Mouse (Mus musculus): ENCODE results near the gene Rnf157. TPM values are rescaled to one million over a fixed set of nuclear protein-coding genes. Genes with fewer than 3 reads are reported as not detected.

Rnf157 gene
- 10 to 100 TPM in 1 of 2 experiments, 1 to 10 TPM in 1; 6.2 to 11.8 TPM for polyA plus RNA-seq (2017; shearing (Covaris generic))

GRCm38 (mm10) chr11:116412904-116413630, at the start of gene Rnf157:
Gene Rnf157 (minus strand): TSS chr11:116413032.

DNA sequence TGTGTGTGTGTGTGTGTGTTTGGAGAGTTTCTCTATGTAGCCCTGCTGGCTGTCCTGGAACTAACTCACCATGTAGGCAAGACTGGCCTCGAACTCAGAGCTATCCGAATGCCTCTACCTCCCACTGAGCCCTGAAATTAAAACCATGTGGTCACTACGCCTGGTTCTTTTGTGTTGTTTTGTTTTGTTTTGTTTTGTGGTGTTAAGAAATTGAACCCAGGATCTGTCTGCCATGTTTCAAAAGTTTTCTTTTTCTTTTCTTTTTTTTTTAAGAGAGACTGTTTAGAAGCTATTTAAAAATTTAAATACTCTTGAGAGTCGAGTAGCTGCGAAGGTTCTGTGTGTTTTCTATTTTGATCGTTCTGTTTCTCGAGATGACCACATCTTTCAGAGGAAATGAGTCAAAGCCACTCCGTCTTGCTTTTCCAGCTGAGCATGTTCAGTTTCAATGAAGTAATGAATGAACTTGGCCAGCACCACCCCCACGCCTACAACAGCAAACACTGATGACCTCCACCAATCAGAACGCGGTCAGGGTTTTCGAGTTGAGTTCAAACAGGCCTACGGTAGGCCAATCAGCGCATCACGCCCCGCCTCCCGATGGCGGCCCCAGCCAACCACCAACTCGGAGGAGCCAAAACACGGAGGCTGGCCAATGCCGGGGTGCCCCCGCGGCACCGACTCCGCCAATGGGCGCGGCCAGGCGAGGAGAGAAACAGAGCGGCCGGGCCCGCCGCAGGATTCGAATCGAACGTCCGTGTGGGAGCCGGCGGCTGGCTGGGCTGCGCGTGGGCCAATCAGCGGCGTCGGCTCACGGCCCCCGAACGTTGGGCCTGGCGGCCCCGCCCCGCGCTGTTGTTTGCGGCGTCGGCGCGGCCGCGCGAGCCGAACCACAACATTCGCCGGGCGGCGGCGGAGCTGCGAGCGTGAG, 20.8 kb upstream of the Rnf157 start, which contains the start of gene Ubald2:
Ubald2 (plus strand) TSS at position 739 of the 931 bp plus-strand sequence.

GRCm38 (mm10) chr11:116335244-116336036, 77.4 kb downstream of the Rnf157 start, which contains the start of gene Foxj1:
Gene Foxj1 (minus strand): TSS chr11:116335399.

DNA sequence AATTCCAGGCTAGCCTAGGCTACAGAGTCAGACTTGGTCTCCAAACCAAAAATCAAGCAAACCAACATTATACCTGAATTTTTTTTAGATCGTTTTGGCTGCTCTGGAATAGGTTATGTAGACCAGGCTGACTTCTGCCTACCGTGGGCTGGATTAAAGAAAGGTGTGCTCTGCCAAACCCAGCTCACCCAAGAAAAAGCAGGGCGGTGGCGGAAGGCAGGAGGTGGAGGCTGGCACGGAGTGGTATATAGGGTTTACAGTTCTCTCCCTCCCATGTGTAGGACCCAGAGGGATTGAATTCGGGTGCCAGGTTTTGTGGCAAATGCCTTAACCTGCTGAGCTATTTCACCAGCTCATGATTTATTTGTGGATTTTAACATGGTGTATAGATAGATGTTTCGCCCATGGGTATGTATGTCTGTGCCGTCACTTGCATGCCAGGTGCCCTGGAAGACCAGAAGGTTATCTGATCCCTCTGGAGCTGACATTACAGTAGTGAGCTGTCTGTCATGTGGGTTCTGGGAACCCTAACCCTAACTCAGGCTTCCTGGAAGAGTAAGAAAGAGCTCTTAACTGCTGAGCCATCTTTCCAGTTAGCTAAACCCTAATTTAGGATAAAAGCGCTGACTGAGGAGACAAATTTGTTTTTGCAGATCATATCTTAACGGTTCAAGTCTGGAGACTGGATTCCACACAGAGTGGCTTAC, 105.7 kb downstream of the Rnf157 start, which contains the start of gene Exoc7:
Exoc7 (minus strand) TSS at position 215 of the 707 bp plus-strand sequence.

Other genes with a start within 250 kb of the Rnf157 start
- 1 to 10 TPM; 4.9 to 6.5 TPM for gene Fbf1, start 244.9 kb downstream of the Rnf157 start, polyA plus RNA-seq (2017; shearing (Covaris generic))
- gene Ten1, start 214.2 kb downstream of the Rnf157 start, polyA plus RNA-seq (2017; shearing (Covaris generic)) = 100 to 1,000 TPM in 1 of 2 experiments, 10 to 100 TPM in 1; 78.5 to 101 TPM
- gene Acox1, start 214.0 kb downstream of the Rnf157 start, polyA plus RNA-seq (2017; shearing (Covaris generic)) = 10 to 100 TPM; 16.2 to 18.9 TPM
- under 1 TPM; 0.14 to 0.29 TPM for gene Evpl, start 175.0 kb downstream of the Rnf157 start, polyA plus RNA-seq (2017; shearing (Covaris generic))
- gene Srp68, start 138.8 kb downstream of the Rnf157 start, polyA plus RNA-seq (2017; shearing (Covaris generic)) = 10 to 100 TPM; 55.6 to 64.4 TPM
- under 1 TPM in 1 of 2 experiments, not detected in 1; 0.17 TPM for gene Galr2, start 132.1 kb downstream of the Rnf157 start, polyA plus RNA-seq (2017; shearing (Covaris generic))
- 10 to 100 TPM; 64.5 to 88.0 TPM for gene Exoc7, start 105.8 kb downstream of the Rnf157 start, polyA plus RNA-seq (2017; shearing (Covaris generic))
- not detected for gene Foxj1, start 77.6 kb downstream of the Rnf157 start, polyA plus RNA-seq (2017; shearing (Covaris generic))
- gene Ubald2, start 21.1 kb upstream of the Rnf157 start, polyA plus RNA-seq (2017; shearing (Covaris generic)) = 100 to 1,000 TPM in 1 of 2 experiments, 10 to 100 TPM in 1; 79.9 to 109 TPM
- not detected for gene Qrich2, start 53.2 kb upstream of the Rnf157 start, polyA plus RNA-seq (2017; shearing (Covaris generic))
- 100 to 1,000 TPM; 112 to 118 TPM for gene Prpsap1, start 81.2 kb upstream of the Rnf157 start, polyA plus RNA-seq (2017; shearing (Covaris generic))
- gene Sphk1, start 117.9 kb upstream of the Rnf157 start, polyA plus RNA-seq (2017; shearing (Covaris generic)) = under 1 TPM; 0.32 to 0.64 TPM
- 10 to 100 TPM in 1 of 2 experiments, 1 to 10 TPM in 1; 7.3 to 11.6 TPM for gene Ube2o, start 168.4 kb upstream of the Rnf157 start, polyA plus RNA-seq (2017; shearing (Covaris generic))
- not detected for gene Aanat, start 173.4 kb upstream of the Rnf157 start, polyA plus RNA-seq (2017; shearing (Covaris generic))
- 10 to 100 TPM in 1 of 2 experiments, 1 to 10 TPM in 1; 8.6 to 18.0 TPM for gene Rhbdf2, start 214.0 kb upstream of the Rnf157 start, polyA plus RNA-seq (2017; shearing (Covaris generic))
- not detected for gene Prcd, start 240.5 kb upstream of the Rnf157 start, polyA plus RNA-seq (2017; shearing (Covaris generic))
- gene Cygb, start 241.3 kb upstream of the Rnf157 start, polyA plus RNA-seq (2017; shearing (Covaris generic)) = under 1 TPM; 0.18 to 0.38 TPM

Measured in activated CD4-positive, CD25-positive, alpha-beta regulatory T cell (primary cell).